Mouse (Mus musculus) c-Kit-positive CD71-positive TER-119-positive erythroid progenitor cells, embryonic 14.5 days (primary cell): ENCODE data around the gene Pex26.

Experiments used
- DNase-seq: peaks from one replicate; pipeline ENCODE4 v3.0.0-alpha.2; 2013; ENCODE audit warnings: low spot score

The Pex26 gene

GRCm38 (mm10) chr6:121167381-121167975 lies 16.0 kb upstream of the Pex26 start:
- no peak for DNase-seq

- DNase-seq = no peak
Observed at GRCm38 (mm10) chr6:121171102-121171501, 12.4 kb upstream of the Pex26 start.

DNA sequence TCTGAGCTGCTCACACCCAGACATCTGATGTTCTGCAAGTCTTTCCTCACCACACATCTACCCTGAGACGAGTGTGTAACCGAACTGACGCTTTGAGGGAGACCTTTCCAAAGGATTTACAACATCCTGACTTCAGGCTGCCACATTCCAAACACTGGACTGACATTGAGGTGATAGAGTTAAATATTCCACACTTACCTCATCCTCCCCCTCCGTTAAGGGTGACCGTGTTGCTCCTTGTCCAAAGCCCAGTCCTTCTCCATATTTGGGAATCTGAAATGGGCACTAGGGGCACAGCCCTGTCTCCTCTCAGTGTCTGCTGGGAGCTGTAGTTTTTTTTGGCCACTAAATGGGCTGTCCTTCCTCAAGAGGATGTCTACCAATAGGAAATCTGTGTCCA lies 10.0 kb upstream of the Pex26 start:
- no peak for DNase-seq

- DNase-seq = no peak
Observed at GRCm38 (mm10) chr6:121174761-121175160, 8.7 kb upstream of the Pex26 start.

DNA sequence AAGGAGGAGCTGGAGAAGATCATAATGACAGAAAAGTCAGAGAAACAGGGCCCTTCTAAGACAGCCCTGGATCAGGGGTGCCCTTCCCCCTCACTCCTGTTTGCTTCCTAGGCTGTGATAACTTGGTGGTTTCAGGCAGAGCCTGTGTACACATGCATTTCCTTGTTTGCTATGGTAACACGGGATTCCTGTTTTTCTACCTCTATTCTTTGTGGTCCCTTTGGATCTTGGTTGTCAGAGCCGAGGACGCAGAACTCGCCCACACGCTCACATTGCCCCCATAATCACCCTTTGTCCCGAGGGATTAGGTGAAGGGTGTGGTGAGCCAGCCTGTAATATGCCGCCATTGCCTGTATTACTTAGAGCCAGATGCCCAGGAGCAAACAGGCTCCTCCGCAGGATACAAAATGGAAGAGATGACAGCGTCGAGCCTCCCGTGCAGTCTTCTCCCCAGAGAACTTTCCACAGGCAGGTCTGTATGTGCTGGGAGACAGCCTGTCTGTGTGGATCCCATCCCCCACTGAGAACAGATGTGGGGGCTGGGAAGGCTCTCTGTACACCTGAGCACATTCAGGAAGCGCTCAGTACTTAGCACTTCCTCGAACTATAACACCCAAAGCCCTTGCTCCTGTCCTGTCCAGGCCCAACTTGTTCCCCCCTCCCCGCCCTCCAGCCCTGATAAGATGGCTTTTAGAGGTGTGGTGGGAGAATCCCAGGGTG lies 7.3 kb upstream of the Pex26 start:
- DNase-seq = no peak

DNA sequence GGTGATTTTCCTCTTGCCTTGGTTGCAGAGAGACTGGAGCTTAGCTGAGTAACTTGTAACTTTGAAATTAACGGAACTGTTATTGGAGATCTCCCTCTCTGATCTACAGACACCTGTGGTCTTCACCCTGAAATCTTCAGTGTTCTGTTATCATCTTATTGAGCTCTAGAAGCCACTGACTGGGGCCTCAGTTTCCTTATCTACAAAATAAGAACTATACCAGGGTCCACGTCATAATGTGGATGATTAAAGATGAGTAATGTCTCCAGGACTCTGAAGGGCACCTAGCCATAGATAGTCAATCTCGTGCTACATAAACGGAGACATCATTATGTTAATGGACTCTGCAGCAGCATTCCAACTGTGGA lies 6.8 kb upstream of the Pex26 start:
- DNase-seq = no peak

- no peak for DNase-seq
Observed at GRCm38 (mm10) chr6:121177118-121177708, 6.3 kb upstream of the Pex26 start.

- peak; percentile 60 for DNase-seq
Observed at GRCm38 (mm10) chr6:121178700-121179358, 4.6 kb upstream of the Pex26 start.

- DNase-seq = no peak
Observed at GRCm38 (mm10) chr6:121179846-121180245, 3.6 kb upstream of the Pex26 start.

- DNase-seq = peak; percentile 71
Observed at GRCm38 (mm10) chr6:121184198-121185140, 1.0 kb downstream of the Pex26 start.

GRCm38 (mm10) chr6:121185232-121185631 lies 1.8 kb downstream of the Pex26 start:
- DNase-seq = no peak

- DNase-seq = no peak
Observed at GRCm38 (mm10) chr6:121191261-121192009, 8.0 kb downstream of the Pex26 start.

DNA sequence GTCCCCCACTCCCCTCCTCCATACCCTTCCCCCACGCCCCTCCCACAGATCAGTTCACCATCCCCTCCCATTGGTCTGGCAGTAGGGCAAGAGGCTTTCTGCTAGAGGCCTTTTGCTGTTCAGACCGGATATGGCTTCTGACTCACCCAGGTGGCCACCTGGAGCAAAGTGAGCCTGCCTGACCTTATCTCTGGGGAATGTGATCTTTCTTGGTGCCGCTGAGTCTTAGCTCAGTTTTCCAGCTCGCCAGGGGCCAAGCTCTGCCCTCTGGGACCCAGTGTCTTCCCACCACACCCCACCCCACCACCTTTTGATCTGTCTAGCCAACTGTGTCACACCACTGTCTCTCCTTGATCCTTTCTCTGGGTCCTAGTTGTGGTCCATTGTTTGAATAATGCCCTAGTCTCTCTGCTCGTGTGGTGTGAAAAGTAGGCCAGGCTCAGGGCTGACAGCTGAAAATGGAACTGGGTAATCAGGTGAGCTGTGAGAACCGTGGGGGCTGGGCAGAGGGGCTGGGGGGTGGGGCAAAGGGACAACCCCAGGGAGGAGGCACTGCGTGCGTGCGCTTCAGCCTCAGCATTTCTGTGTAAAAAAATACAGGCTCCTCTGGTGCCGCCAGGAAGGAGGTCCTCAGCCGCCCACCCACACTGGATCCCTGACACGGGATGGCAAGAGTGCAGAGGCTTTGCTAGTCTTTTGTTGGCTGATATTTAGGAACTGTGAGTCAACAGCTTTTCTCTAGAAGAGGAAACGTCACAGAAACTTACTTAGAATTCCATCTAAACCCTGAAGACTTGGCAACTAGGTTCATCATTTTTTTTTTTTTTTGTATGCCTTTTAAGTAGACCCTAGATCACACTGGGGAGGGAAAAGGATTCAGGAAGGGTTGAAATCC lies 10.8 kb downstream of the Pex26 start:
- no peak for DNase-seq

DNA sequence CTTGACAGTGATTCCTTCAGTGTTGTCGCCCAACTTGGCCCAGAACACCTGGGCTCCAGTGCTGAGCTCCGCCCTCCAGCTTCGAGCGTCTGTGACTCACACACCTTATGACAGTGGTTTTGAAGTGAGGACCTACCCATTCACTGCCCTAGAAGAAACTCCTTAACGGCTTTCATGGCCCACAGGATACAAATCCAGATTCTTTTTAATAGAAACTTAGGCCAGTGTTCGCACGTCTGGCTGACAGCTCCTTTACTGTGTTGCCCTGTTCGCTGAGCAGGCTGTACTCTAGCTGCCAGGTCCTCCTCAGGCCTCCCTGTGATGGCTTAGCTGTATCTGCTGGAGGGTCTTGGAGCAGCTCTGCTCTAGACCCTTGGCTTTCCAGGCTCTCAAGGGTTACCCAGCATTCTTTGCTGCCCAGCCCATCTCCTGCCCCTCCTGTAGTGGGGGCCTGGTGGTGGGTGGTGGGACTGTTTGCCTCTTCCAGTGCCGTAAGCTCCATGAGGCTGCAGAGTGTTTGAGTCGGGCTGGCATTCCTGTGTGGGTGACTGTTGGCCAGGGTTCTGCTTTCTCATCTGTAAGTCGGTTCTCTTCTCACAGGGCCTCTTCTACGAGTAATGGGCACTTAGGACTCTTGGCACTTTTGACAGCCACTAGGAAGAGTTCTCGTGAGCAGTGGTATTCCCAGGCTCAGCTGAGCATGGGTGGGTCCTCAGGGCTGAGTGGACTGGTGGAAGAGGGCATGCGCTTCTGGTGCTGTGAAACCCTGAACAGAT lies 11.7 kb downstream of the Pex26 start:
- DNase-seq = no peak

GRCm38 (mm10) chr6:121197807-121198365 lies 14.4 kb downstream of the Pex26 start:
- DNase-seq = no peak

DNA sequence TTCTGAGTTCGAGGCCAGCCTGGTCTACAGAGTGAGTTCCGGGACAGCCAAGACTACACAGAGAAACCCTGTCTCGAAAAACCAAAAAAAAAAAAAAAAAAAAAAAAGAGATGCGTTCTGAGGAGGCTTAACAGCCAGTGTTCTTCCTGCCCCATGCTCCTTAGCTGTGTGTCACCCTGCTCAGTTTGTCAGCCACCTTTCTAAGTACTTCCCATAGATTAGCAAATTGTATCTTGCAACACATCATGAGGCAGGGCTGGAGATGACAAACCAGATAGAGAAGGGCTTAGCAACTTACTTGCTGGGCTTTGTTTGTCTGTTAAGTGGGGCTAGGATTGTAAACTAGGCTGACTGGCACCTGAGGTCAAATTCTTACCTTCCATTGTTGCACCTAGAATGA lies 17.0 kb downstream of the Pex26 start:
- no peak for DNase-seq

DNA sequence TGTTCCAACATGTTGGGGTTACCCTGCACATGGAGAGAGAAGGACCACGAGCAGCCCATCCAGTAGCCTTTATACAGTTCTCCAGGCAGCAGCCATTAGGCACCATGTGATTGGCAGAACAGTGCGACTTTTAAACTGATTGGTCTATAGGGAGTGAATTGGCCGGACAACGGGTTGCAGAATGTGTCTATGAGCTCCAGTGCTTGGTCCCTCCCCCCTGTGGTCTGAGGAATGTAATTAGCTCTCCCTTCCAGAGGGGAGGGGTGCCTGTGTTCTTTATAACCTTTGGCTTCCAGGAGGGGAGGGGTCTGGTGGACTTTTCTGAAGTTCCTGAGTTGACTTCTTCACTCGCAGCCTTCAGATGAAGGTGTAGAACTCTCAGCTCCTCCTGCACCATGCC lies 18.6 kb downstream of the Pex26 start:
- no peak for DNase-seq

GRCm38 (mm10) chr6:121206481-121206880 lies 23.0 kb downstream of the Pex26 start:
- DNase-seq = no peak

DNA sequence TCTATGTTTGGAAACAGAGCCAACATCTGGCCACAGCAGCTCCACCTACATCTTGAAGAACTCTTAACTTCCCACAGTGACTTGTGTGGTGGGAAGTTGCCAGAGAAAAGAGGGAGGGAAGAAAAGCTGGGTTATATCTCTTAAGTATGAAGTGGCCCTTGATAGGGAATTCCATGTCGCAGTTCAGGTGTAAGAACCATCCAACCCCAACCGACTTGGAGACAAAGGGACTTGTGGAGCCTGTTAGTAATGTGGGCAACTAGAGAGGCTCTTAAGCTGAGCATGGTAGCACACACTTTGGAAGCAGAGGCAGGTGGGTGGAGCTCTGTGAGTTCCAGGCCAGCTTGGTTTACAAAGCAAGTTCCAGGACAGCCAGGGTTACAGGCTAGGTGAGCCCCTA lies 26.1 kb downstream of the Pex26 start:
- DNase-seq = no peak
